Mouse (Mus musculus) intestine, embryonic 14.5 days (tissue): ENCODE results near the gene Rnf148. TPM values are rescaled to one million over a fixed set of nuclear protein-coding genes. Genes with fewer than 3 reads are reported as not detected.

ENCODE experiments used
- ATAC-seq: fragments of 200-750 bp; cut with Nextera tagmentation; replicated peaks from 2 replicates; pipeline ENCODE4 v1.8.0; 2017; ENCODE audit warnings: low read depth, moderate number of reproducible peaks, moderate TSS enrichment, moderate library complexity; ENCODE audit not compliant: low FRiP score, low TSS enrichment
- DNase-seq: peaks from one replicate; pipeline ENCODE4 v3.0.0-alpha.2; 2018; ENCODE audit warnings: low spot score
- H3K27ac ChIP-seq: fragments of 300-500 bp; sonication (generic); 2 replicates; pipeline ENCODE4 v1.5.1; 2014; ENCODE audit warnings: low read depth, mild to moderate bottlenecking, control low read depth
- H3K27me3 ChIP-seq: fragments of 300-500 bp; sonication (generic); replicated peaks from 2 replicates; pipeline ENCODE4 v1.6.1; 2014; ENCODE audit warnings: low read length, control low read depth; ENCODE audit not compliant: control insufficient read depth, insufficient read depth
- H3K36me3 ChIP-seq: fragments of 300-500 bp; sonication (generic); 2 replicates; pipeline ENCODE4 v1.6.1; 2014; ENCODE audit warnings: low read length, control low read depth; ENCODE audit not compliant: control insufficient read depth, insufficient read depth
- H3K4me1 ChIP-seq: fragments of 300-500 bp; sonication (generic); replicated peaks from 2 replicates; pipeline ENCODE4 v1.6.1; 2014; ENCODE audit warnings: low read length, control low read depth, mixed read lengths; ENCODE audit not compliant: control insufficient read depth, insufficient read depth
- H3K4me2 ChIP-seq: fragments of 300-500 bp; sonication (generic); 2 replicates; pipeline ENCODE4 v1.6.1; 2014; ENCODE audit warnings: low read length
- H3K4me3 ChIP-seq: fragments of 300-500 bp; sonication (generic); 2 replicates; pipeline ENCODE4 v1.5.1; 2014; ENCODE audit warnings: low read depth, low read length, control low read depth, mixed read lengths
- H3K9ac ChIP-seq: fragments of 300-500 bp; sonication (generic); 2 replicates; pipeline ENCODE4 v1.6.1; 2014; ENCODE audit warnings: mild to moderate bottlenecking, low read length
- H3K9me3 ChIP-seq: fragments of 300-500 bp; sonication (generic); 2 replicates; pipeline ENCODE4 v1.6.1; 2016; ENCODE audit warnings: low read length, control low read depth; ENCODE audit not compliant: control insufficient read depth
- WGBS: fragments of 180-500 bp; shearing (Covaris S2); extraction: QIAGEN DNeasy Blood & Tissue Kit; methylation state at CpG from one replicate; pipeline ENCODE4 v1.1.7; 2014; 5-methylcytosine and 5-hydroxymethylcytosine counted together
- polyA plus RNA-seq: library from polyadenylated mRNA; unstranded; fragments of >200 nt; fragmentation: Nextera tagmentation; extraction: Ambion mirVana; gene quantifications from 2 replicates; pipeline ENCODE4 v1.2.1, GENCODE M21; 2014

Gene Rnf148
- not detected in 2 replicates for polyA plus RNA-seq

- Histone ChIP-seq H3K4me2 (no peak within 1 kb of the TSS), H3K9ac (no peak within 1 kb of the TSS), H3K9me3 (no peaks in the 10 kb centered on the region), H3K27me3 (no peaks in the 10 kb centered on the region), H3K36me3 (no peaks in the 10 kb centered on the region), H3K4me3 (no peak within 1 kb of the TSS), H3K27ac (no peak within 1 kb of the TSS), H3K4me1 (no peaks in the 10 kb centered on the region)
- DNase-seq (no peak), ATAC-seq (no peak)
- 86% methylated on average over 2 of the region's 2 CpGs for WGBS
Measured at GRCm38 (mm10) chr6:23655036-23655435, at the start of gene Rnf148. TSS of gene Rnf148 (minus strand) at chr6:23655136.

DNA sequence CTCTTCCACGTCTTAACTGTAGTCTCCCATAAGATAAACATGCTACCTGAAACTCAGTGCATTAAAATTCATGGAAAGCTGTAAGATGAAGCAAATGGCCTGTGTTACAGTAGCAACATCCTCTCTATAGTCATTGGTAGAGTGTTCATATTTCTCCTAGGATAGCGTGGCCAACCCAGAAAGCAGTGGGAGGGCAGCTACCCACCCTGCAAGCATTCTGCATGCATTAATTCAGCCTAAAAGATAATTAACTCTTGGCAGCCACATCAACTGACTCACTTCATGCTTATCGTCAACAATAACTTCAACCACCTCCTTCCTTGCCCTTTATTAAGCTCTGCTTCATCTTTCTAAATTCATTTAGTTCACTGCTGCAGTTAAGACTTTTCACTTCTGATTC lies 45.9 kb upstream of the Rnf148 start:
- H3K9me3 ChIP-seq = no peaks in the 10 kb centered on the region
- no peak overlapping the region for H3K4me3 ChIP-seq
- DNase-seq (no peak), ATAC-seq (no peak)
- no peaks in the 10 kb centered on the region for H3K27me3 ChIP-seq
- H3K4me2 ChIP-seq = no peak overlapping the region
- 65% methylated on average over 3 of the region's 3 CpGs for WGBS
- H3K4me1 ChIP-seq = no peaks in the 10 kb centered on the region
- H3K9ac ChIP-seq = no peak overlapping the region
- no peaks in the 10 kb centered on the region for H3K36me3 ChIP-seq
- no peak overlapping the region for H3K27ac ChIP-seq

GRCm38 (mm10) chr6:23678172-23678571 lies 23.2 kb upstream of the Rnf148 start:
- Histone ChIP-seq H3K9me3 (no peaks in the 10 kb centered on the region), H3K27me3 (no peaks in the 10 kb centered on the region), H3K36me3 (no peaks in the 10 kb centered on the region), H3K4me3 (no peak overlapping the region), H3K27ac (no peak overlapping the region), H3K9ac (no peak overlapping the region), H3K4me1 (no peaks in the 10 kb centered on the region), H3K4me2 (no peak overlapping the region)
- WGBS = 68% methylated on average over 1 of the region's 1 CpGs
- DNase-seq = no peak
- no peak for ATAC-seq

- no peak within 1 kb of the TSS for H3K27ac ChIP-seq
- DNase-seq = no peak
- H3K27me3 ChIP-seq = no peaks in the 10 kb centered on the region
- H3K4me2 ChIP-seq = no peak within 1 kb of the TSS
- H3K36me3 ChIP-seq = no peaks in the 10 kb centered on the region
- H3K4me3 ChIP-seq = no peak within 1 kb of the TSS
- no peaks in the 10 kb centered on the region for H3K9me3 ChIP-seq
- no peaks in the 10 kb centered on the region for H3K4me1 ChIP-seq
- WGBS = 73% methylated on average over 2 of the region's 2 CpGs
- H3K9ac ChIP-seq = no peak within 1 kb of the TSS
- no peak for ATAC-seq
Measured at GRCm38 (mm10) chr6:23650205-23650604, 4.7 kb downstream of the Rnf148 start, which contains the start of gene Rnf133. TSS of gene Rnf133 (minus strand) at chr6:23650305.

DNA sequence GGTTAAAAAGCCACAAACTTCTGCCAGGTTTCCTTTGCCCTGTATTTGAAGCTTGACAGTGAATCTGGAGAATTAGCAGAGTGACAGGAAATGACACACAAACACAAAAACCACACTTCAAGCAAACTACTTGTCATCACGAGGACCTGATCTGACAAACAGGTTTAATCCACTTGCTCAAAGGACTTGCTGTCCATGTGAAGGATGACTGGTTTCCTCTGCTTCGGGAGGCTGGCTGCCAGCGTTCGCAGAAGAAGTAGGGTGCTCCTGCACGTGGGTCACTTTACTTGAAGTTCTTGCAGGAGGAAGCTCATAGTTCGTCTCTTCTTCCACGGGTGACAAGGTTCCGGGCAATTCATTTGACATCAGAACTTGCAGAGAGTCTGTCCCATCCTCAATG lies 6.2 kb downstream of the Rnf148 start:
- ATAC-seq (no peak), DNase-seq (no peak)
- Histone ChIP-seq H3K9me3 (no peaks in the 10 kb centered on the region), H3K9ac (no peak overlapping the region), H3K27me3 (no peaks in the 10 kb centered on the region), H3K4me2 (no peak overlapping the region), H3K36me3 (no peaks in the 10 kb centered on the region), H3K4me3 (no peak overlapping the region), H3K4me1 (no peaks in the 10 kb centered on the region), H3K27ac (no peak overlapping the region)
- WGBS = 68% methylated on average over 8 of the region's 8 CpGs

DNA sequence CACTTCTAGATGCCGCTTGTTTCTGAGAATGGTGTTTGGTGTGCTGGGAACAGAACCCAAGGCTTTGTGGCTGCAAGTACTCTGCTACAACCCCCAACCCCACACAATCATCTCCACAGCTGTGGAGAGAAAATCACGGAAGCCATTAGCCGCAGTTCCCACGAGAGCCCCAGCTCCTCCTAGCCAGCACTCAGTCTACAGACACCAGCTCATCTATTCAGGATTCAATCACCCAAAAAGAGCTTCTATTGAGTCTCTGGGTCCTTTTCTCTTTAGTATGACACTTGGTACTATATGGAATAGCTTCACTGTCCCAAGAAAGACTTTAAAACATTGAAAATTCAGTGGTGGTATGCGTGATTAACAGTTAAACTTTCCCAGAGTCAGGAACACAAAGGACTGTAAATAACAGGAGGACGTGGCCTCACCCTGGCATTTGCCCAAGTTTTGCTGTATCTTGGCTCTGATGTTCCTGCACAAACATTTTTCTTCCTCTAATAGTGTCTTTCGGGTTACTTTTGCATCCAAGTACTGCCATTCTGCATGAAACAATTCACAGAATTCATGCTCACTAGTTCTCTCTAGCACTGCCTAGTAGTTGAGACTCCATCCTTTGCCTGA lies 7.2 kb downstream of the Rnf148 start:
- Histone ChIP-seq H3K36me3 (no peaks in the 10 kb centered on the region), H3K4me1 (no peaks in the 10 kb centered on the region), H3K9ac (no peak overlapping the region), H3K27ac (no peak overlapping the region), H3K4me2 (no peak overlapping the region), H3K27me3 (no peaks in the 10 kb centered on the region), H3K9me3 (no peaks in the 10 kb centered on the region), H3K4me3 (no peak overlapping the region)
- no peak for DNase-seq
- 66% methylated on average over 7 of the region's 7 CpGs for WGBS
- no peak for ATAC-seq

DNA sequence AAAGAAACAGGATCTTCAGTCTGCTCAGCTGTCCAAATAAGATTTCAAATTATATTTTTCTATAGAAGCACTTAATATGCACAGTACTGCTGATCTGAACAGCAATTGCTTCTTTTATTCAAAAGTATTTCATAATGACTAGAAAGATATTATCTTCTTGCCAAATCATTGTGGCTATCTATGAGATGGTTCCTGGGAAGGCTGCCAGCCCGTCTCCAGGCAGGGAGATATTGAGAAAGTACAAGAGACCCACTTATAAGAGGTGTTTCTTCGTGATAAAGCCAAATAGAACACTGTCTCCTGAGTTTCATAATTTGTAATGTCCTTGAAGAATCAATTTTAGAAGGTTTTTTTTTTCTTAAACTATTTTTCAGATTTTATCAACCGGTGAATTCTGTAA lies 17.9 kb downstream of the Rnf148 start:
- H3K27ac ChIP-seq = no peak overlapping the region
- no peak overlapping the region for H3K9ac ChIP-seq
- H3K4me3 ChIP-seq = no peak overlapping the region
- no peaks in the 10 kb centered on the region for H3K9me3 ChIP-seq
- no peak for DNase-seq
- ATAC-seq = no peak
- no peaks in the 10 kb centered on the region for H3K27me3 ChIP-seq
- no peaks in the 10 kb centered on the region for H3K4me1 ChIP-seq
- H3K36me3 ChIP-seq = no peaks in the 10 kb centered on the region
- WGBS = 72% methylated on average over 3 of the region's 3 CpGs
- H3K4me2 ChIP-seq = no peak overlapping the region

DNA sequence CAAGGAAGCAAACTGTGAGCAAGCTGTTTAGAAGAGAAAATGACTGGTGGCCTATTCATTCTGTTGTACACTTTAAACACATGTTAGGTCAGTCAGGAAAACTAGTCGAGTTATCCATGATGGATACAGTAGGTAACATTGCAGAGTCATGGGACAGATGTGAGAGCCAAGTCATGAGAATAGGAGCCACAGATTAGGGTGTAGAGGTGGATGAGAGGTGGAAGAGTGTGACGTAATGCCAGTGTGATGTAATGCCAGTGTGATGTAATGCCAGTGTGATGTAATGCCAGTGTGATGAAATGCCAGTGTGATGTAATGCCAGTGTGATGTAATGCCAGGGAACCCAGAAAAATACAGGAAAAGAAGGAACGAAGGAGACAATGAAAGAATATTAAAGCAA lies 19.7 kb downstream of the Rnf148 start:
- WGBS = 92% methylated on average over 3 of the region's 3 CpGs
- H3K4me1 ChIP-seq = no peaks in the 10 kb centered on the region
- DNase-seq (no peak), ATAC-seq (no peak)
- no peak overlapping the region for H3K9ac ChIP-seq
- H3K9me3 ChIP-seq = no peaks in the 10 kb centered on the region
- no peak overlapping the region for H3K4me3 ChIP-seq
- H3K27me3 ChIP-seq = no peaks in the 10 kb centered on the region
- no peak overlapping the region for H3K4me2 ChIP-seq
- H3K36me3 ChIP-seq = no peaks in the 10 kb centered on the region
- H3K27ac ChIP-seq = no peak overlapping the region

GRCm38 (mm10) chr6:23634016-23634415 lies 20.9 kb downstream of the Rnf148 start:
- DNase-seq = no peak
- 84% methylated on average over 9 of the region's 9 CpGs for WGBS

More at GRCm38 (mm10) chr6:23634016-23634415, 20.9 kb downstream of the Rnf148 start:
- Histone ChIP-seq H3K36me3 (no peaks in the 10 kb centered on the region), H3K4me1 (no peaks in the 10 kb centered on the region), H3K9ac (no peak overlapping the region), H3K4me3 (no peak overlapping the region), H3K27me3 (no peaks in the 10 kb centered on the region), H3K27ac (no peak overlapping the region), H3K9me3 (no peaks in the 10 kb centered on the region), H3K4me2 (no peak overlapping the region)
- no peak for ATAC-seq
